ENCODE assay signal across 8 mouse cellular contexts in genomic region chr15:73997197-73997940, GRCm38 (mm10).
DNase-seq lines count a peak whose midpoint lies in the region; ATAC-seq and TF ChIP-seq lines count a peak whose summit lies in the region.

No protein-coding gene starts in this region.

- no peak for TF ChIP-seq POLR2A in testis, adult 2 months (IDR thresholded peaks at IDR 0.05; ENCODE audit: control insufficient read depth, low read depth, low read length)

- H3K9ac ChIP-seq in midbrain, embryonic 13.5 days (replicated peaks) = no peak overlapping the region

- peaks cover 35% of the 10 kb centered on the region for H3K4me1 ChIP-seq in E14TG2a.4 (replicated peaks; ENCODE audit: low read depth, low read length)
- peaks cover 27% of the 10 kb centered on the region for H3K4me1 ChIP-seq in midbrain, embryonic 13.5 days (replicated peaks)
- H3K4me1 ChIP-seq in testis, adult 2 months (ENCODE audit: control insufficient read depth, insufficient read depth, low read length) = peaks cover 9% of the 10 kb centered on the region

- no peaks in the 10 kb centered on the region for H3K36me3 ChIP-seq in E14TG2a.4 (ENCODE audit: insufficient read depth, low read length)
- H3K36me3 ChIP-seq in midbrain, embryonic 13.5 days = no peaks in the 10 kb centered on the region
- no peaks in the 10 kb centered on the region for H3K36me3 ChIP-seq in testis, adult 2 months (ENCODE audit: control insufficient read depth, insufficient read depth, low read length)

- peak; percentile 52; the same call in 1 of the 2 replicates for ATAC-seq in midbrain, embryonic 13.5 days

- H3K27ac ChIP-seq in midbrain, embryonic 13.5 days = peak overlapping the region; percentile 70
- H3K27ac ChIP-seq in testis, adult 2 months (ENCODE audit: control insufficient read depth, insufficient read depth, low read depth, low read length) = no peak overlapping the region

- WGBS in midbrain, embryonic 13.5 days = 27% methylated on average over 17 of the region's 17 CpGs

- H3K27me3 ChIP-seq in E14TG2a.4 (ENCODE audit: insufficient read depth, low read length) = peaks cover 6% of the 10 kb centered on the region; the same call in 1 of the 2 replicates
- H3K27me3 ChIP-seq in midbrain, embryonic 13.5 days = peaks cover 3% of the 10 kb centered on the region; the same call in 1 of the 2 replicates
- no peaks in the 10 kb centered on the region for H3K27me3 ChIP-seq in testis, adult 2 months (ENCODE audit: control insufficient read depth, insufficient read depth, low read length)

- no peaks in the 10 kb centered on the region for H3K9me3 ChIP-seq in E14TG2a.4 (ENCODE audit: low read length)
- H3K9me3 ChIP-seq in midbrain, embryonic 13.5 days = no peaks in the 10 kb centered on the region

- TF ChIP-seq CTCF in E14TG2a.4 (conservative IDR thresholded peaks at IDR 0.05; ENCODE audit: low read length) = peak; percentile 85
- peak; percentile 56; the same call in 1 of the 2 replicates for TF ChIP-seq CTCF in testis, adult 2 months (IDR thresholded peaks at IDR 0.05; ENCODE audit: control insufficient read depth, insufficient read depth, insufficient replicate concordance, low read depth, low read length)

- no peak overlapping the region for H3K4me3 ChIP-seq in E14TG2a.4 (replicated peaks; ENCODE audit: low read length)
- no peak overlapping the region for H3K4me3 ChIP-seq in midbrain, embryonic 13.5 days (replicated peaks)
- no peak overlapping the region for H3K4me3 ChIP-seq in testis, adult 2 months (ENCODE audit: control insufficient read depth, low read depth, low read length)

- no peak overlapping the region for H3K4me2 ChIP-seq in midbrain, embryonic 13.5 days (replicated peaks)

- peak; percentile 41 for DNase-seq in R1 (ENCODE audit: low read depth, low spot score)
- DNase-seq in cerebellum, postnatal 36 days = peak; percentile 77 to 80
- peak; percentile 87 to 91 for DNase-seq in frontal cortex, postnatal 36 days (ENCODE audit: low spot score in 2 of 2)
- DNase-seq in left cerebral cortex, adult 11 months (ENCODE audit: low spot score) = peak; percentile 74
- no peak for DNase-seq in natural killer cell, adult 2 months (ENCODE audit: low spot score in 2 of 2)

Comparison
In these comparisons a context has a peak if more than half of its experiments do, and no peak if none do; other contexts are left out.
1. DNase-seq: peak in R1 (single experiment), cerebellum, postnatal 36 days (2 of 2), frontal cortex, postnatal 36 days (2 of 2) and left cerebral cortex, adult 11 months (single experiment); none in natural killer cell, adult 2 months (0 of 2).